Mouse (Mus musculus): Measurements from ENCODE around the gene Cep85l. TPM values are rescaled to one million over a fixed set of nuclear protein-coding genes. Genes with fewer than 3 reads are reported as not detected.
A peak's percentile ranks its signal among the peaks of the same experiment; 100 is the strongest.

The Cep85l gene
- total RNA-seq, 1 experiment from 2014 or later = 30.8 TPM

GRCm38 (mm10) chr10:53397846-53398539 lies 18.2 kb upstream of the Cep85l start:
- ATAC-seq (replicated peaks; ENCODE audit: low read depth, poor library complexity, severe bottlenecking) = peak; percentile 75

- no peak for ATAC-seq (replicated peaks; ENCODE audit: low read depth, poor library complexity, severe bottlenecking)
Observed at GRCm38 (mm10) chr10:53394923-53395629, 15.3 kb upstream of the Cep85l start.

DNA sequence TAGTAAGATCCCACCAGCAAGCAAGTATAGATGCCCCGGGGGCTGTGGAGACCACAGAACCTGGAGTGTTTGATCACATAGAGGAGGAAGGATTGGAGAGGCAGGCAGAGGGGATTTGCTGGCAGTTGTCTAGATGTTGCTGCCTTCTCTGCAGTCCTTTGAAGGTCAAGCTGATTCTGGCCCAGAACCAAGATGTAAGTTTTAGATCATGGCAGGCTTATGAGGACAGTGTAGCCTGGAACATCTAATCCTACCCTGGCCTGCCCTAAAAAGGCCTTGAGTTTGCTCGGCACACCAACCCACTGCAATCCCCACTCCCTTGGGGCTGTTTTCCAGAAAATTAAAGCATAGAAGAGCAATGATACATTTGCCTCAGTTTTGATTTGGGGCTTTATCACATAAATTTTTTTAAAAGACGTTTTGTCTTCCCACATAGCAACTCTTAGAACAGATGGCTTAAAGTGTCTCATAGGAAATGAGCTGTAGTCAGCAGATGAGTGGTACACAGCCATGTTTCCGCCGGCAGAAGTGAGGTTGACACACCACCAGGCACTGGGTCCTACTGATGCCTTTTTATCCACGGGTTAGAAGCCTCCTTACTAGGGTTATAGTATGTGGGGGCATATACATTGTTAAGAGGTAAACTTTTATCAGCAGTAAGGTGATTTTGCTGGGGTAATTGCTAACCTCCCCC lies 8.6 kb upstream of the Cep85l start:
- ATAC-seq (replicated peaks; ENCODE audit: low read depth, poor library complexity, severe bottlenecking) = no peak

DNA sequence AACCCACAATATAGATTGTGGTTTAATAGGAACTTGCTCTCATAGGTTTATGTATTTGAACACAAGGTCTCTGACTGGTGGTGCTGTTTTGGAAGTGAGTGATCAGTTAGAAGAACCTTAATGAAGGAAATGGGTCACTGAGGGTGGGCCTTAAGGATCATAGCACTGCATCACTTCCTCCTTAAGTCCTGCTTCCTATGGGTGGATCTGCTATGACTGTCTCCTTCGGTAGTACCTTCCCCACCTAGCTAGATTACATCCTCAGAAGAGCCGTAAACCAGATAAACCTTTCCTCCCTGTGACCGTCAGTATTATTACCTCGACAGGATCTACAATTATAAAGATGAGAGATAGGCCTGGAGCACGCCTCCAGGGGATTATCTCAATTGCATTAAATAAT lies 5.7 kb upstream of the Cep85l start:
- peak; percentile 82 for ATAC-seq (replicated peaks; ENCODE audit: low read depth, poor library complexity, severe bottlenecking)

GRCm38 (mm10) chr10:53384896-53385295 lies 5.1 kb upstream of the Cep85l start:
- ATAC-seq (replicated peaks; ENCODE audit: low read depth, poor library complexity, severe bottlenecking) = no peak

DNA sequence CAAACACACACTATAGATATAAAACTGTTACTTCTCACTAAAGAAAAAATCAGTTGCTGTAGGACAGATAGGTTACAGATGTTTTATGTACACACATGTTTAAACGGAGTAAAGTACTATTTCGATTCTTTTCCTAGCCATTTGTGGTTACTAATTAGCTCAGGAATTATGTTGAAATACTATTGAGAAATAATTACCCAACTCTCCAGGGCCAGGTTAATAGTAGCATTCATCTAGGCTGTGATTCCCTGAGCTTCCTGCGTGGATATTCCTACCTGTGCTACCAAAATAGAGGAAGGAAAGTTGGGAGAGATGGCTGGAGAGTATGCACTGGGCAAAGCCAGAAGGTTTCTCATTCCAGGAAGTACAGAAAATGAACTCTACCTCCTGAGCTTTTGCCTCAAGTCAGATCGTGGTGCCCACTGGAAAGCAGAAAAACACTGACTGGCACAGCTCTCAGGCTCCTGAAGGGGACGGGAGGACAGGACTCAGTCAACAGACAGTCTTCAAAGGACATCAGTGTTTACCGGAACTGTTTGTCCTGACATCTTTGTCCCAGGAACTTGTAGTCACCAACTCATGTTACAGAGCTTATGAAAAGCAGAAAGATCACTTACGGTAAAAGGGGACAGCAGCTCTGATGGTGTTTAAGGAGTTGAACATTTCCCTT lies 3.1 kb upstream of the Cep85l start:
- ATAC-seq (replicated peaks; ENCODE audit: low read depth, poor library complexity, severe bottlenecking) = no peak

DNA sequence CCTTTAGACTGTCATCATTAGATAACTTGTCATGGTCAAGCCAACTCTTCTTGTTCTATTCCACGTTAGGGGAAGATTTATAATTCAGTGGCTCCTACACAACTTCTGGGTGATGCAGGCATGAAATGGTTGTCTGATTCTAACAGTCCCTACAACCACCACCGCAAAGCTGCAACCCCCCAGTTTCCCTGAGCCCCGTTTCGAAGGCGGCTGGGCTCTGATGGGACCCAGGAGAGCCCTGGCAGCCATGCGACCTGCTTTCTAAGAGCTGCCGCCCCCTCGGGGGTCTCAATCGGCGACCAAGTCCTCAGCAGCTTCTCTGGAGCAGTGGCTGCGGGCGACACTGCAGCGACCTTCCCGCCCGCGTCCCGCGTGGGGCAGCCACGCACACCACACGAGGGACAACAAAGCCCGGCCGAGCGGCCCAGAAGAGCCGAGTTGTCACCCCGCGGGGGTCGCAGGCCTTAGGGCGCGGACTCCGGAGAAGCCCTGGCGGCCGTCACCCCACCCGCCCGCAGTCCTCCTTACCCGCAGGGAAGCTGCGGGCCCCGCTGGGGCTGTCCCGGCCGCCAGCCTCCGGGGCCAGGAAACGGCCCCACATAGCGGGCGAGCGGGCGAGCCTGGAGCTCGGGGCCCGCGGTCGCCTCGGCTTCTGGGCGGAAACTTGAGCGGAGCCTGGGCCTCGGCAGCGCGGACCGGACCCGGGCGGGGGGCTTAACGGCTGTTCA lies 602 bp downstream of the Cep85l start:
- ATAC-seq (replicated peaks; ENCODE audit: low read depth, poor library complexity, severe bottlenecking) = peak; percentile 40

GRCm38 (mm10) chr10:53378296-53378695 lies 1.5 kb downstream of the Cep85l start:
- no peak for ATAC-seq (replicated peaks; ENCODE audit: low read depth, poor library complexity, severe bottlenecking)

- ATAC-seq (replicated peaks; ENCODE audit: low read depth, poor library complexity, severe bottlenecking) = no peak
Observed at GRCm38 (mm10) chr10:53377096-53377495, 2.7 kb downstream of the Cep85l start.

- peak; percentile 82 for ATAC-seq (replicated peaks; ENCODE audit: low read depth, poor library complexity, severe bottlenecking)
Observed at GRCm38 (mm10) chr10:53373885-53374578, 5.7 kb downstream of the Cep85l start.

DNA sequence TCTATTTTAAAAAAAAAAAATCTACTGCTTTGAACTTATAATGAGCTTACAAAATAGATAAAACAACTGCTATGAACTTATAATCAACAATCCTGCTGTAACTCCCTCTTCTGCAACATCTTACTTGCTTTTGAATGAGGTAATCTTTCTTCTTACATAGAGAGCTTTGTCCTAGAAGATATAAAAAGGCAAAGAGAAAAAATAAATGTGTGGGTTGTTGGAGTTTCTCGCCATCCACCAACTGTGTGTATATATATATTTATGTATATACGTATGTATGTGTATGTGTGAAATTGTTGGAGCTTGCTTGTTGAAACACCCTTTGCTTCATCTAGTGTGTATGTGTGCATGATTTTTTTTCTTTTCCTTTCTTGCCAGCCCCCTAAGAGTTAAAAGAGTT lies 12.5 kb downstream of the Cep85l start:
- no peak for ATAC-seq (replicated peaks; ENCODE audit: low read depth, poor library complexity, severe bottlenecking)

DNA sequence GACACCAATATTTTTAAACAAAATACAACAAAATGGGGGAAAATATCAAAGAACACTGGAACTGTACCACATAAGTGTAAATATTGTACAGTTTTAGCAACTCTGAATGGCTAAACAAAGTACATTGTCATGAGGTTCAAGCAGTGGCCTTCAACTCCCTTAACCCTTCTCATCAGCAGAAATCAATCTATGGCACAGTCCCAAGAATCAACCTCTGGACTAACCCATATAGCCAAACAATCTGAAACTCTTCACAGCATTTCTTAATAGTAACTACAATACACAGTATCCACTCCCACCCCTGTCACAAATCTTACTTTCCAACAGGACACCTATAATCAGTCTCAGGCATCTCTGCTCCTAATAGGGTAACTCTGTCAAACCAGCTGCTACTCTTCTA lies 15.4 kb downstream of the Cep85l start:
- ATAC-seq (replicated peaks; ENCODE audit: low read depth, poor library complexity, severe bottlenecking) = no peak

DNA sequence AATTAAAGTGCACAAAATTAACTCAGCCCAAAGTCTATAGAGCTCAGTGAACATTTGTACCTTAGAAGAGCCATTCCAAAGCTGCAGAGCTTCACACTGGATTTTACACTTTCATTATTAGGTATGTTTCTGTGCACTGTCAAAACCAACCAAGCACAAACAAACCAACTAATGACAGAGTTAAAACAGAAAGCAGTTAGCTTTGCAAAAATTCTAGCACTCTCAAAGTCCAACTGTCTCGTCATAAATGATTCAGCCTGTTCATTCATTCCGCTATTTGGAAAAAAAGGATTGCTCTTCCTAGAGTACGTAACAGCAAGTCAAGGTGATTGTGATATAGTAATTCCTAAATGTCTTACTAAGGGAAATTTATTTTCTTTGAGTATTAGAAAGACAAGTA lies 20.7 kb downstream of the Cep85l start:
- ATAC-seq (replicated peaks; ENCODE audit: low read depth, poor library complexity, severe bottlenecking) = no peak

DNA sequence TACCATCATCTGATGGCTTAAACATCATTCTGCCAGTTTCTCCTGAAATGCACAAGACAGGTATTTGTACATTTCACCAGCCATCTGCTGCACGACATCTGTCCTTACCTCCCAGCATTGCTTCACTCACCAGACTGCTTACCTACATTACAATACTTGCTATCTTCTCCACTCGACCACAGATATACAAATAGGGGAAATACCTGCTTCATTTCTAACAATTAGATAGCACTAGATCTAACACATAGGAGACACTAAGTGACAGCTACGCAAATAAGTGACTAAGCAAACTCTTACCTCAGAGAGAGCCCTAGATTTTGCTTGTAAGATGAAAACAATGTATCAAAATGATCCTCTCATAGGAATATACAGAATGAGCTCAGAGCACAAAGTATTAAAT lies 26.1 kb downstream of the Cep85l start:
- no peak for ATAC-seq (replicated peaks; ENCODE audit: low read depth, poor library complexity, severe bottlenecking)

DNA sequence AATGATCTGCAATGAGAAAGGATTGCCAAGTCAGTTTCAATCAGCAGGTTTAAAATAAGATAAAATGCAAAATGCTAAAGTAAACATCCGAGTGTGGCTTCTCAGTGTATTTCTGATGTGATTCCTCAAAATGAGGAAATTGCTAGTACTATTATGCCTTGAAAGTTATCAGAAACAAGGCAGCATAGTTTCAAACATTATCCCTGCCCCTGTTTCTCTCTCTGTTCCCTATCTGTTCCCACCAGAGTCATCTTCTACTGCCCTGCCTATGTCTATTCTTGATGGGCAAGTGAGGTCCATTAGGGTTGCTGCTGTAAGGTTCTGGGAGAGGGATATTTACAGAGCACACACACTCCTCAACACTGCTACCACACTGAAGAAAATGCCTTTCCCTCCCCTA lies 30.5 kb downstream of the Cep85l start:
- no peak for ATAC-seq (replicated peaks; ENCODE audit: low read depth, poor library complexity, severe bottlenecking)

- peak; percentile 91 for ATAC-seq (replicated peaks; ENCODE audit: low read depth, poor library complexity, severe bottlenecking)
Observed at GRCm38 (mm10) chr10:53347787-53348755, 31.7 kb downstream of the Cep85l start.

DNA sequence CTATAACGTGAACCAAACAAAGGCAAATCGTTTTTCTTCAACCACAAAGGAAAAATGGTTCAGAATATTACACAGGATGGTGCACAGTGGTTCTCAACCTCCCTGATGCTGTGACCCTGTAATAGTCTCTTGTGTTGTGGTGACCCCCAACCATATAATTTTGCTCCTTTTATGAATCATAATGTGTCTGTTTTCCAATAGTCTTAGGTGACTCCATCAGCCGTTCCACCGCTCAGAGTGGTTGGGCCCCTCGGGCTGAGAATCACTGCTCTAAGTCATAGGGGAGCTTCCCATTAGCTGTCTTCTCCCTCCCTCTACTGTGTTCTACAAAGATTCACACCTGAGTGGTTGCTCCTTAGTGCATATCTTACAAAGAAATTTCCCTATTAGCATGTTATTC lies 32.8 kb downstream of the Cep85l start:
- ATAC-seq (replicated peaks; ENCODE audit: low read depth, poor library complexity, severe bottlenecking) = no peak

DNA sequence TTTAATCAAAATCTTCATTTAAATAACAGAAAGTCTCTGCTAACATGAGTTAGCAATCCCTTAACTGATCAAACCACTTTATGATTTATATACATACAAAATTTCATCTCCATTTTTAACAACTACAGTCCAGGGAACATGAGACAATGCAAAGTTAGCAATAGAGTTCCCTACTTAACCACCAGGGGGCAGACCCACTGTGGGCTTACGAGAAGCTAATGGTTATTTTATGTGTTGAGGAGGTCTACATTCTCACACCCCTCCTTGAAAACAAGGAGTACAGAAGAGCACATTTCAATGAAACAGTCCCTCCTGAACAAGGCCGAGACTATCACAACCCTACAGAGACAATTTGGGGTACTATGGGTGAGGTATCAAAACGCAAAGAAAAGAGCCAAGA lies 33.2 kb downstream of the Cep85l start:
- ATAC-seq (replicated peaks; ENCODE audit: low read depth, poor library complexity, severe bottlenecking) = peak; percentile 52

Data from common myeloid progenitor, adult 5-6 weeks (primary cell).